ENCODE assay signal across 19 mouse cellular contexts in genomic region chr14:9787389-9787788, GRCm38 (mm10).
"Had no signal": no experiment of that assay in that cellular context is flagged by ENCODE, and none has a peak within 500 bp of the region (broad histone marks: within the 10 kb centered on the region; RNA-seq: fewer than 3 reads in every experiment).

No protein-coding gene starts in this region.

- H3K4me3 ChIP-seq: midbrain, embryonic 10.5 days; midbrain, embryonic 12.5 days; myocyte; neural tube, embryonic 13.5 days; neural tube, embryonic 15.5 days had no signal

- H3K4me1 ChIP-seq: neural tube, embryonic 15.5 days had no signal

- H3K4me2 ChIP-seq: lung, embryonic 14.5 days; midbrain, embryonic 12.5 days; neural tube, embryonic 13.5 days; neural tube, embryonic 15.5 days had no signal

- H3K9me3 ChIP-seq: midbrain, embryonic 10.5 days; midbrain, embryonic 12.5 days; neural tube, embryonic 13.5 days; neural tube, embryonic 15.5 days had no signal

- ATAC-seq: midbrain, embryonic 16.5 days had no signal

- H3K27me3 ChIP-seq: midbrain, embryonic 12.5 days; neural tube, embryonic 13.5 days; neural tube, embryonic 15.5 days had no signal

- H3K36me3 ChIP-seq: midbrain, embryonic 10.5 days; midbrain, embryonic 12.5 days; neural tube, embryonic 13.5 days; neural tube, embryonic 15.5 days had no signal

- DNase-seq: lung, adult 18-20 months; lung, embryonic 14.5 days; lung, postnatal 10 days; lung, postnatal 4 days; midbrain, embryonic 14.5 days; retina, postnatal 1 day; right cerebral cortex, postnatal 25 days; right cerebral cortex, postnatal 4 days; spleen, adult 18-20 months; thymus, adult 2 months; thymus, postnatal 14 days; thymus, postnatal 36 days had no signal

- H3K27ac ChIP-seq: liver, embryonic 14.5 days; midbrain, embryonic 10.5 days; midbrain, embryonic 12.5 days; neural tube, embryonic 13.5 days; neural tube, embryonic 15.5 days had no signal

- H3K9ac ChIP-seq: liver, embryonic 14.5 days; lung, embryonic 14.5 days; midbrain, embryonic 12.5 days; neural tube, embryonic 13.5 days; neural tube, embryonic 15.5 days had no signal
